Mouse (Mus musculus) hindbrain, embryonic 14.5 days (tissue): Measurements from ENCODE around the gene Mvb12b. TPM values are rescaled to one million over a fixed set of nuclear protein-coding genes. Genes with fewer than 3 reads are reported as not detected.

Experiments used
- ATAC-seq: fragments of 200-750 bp; cut with Nextera tagmentation; 2 replicates; pipeline ENCODE4 v1.8.0; 2017; ENCODE audit warnings: moderate number of reproducible peaks, mild to moderate bottlenecking, moderate TSS enrichment, moderate library complexity; ENCODE audit not compliant: low FRiP score
- DNase-seq: peaks from one replicate; pipeline ENCODE4 v3.0.0-alpha.2; 2015; ENCODE audit warnings: low spot score
- H3K27ac ChIP-seq: fragments of 300-500 bp; sonication (generic); 2 replicates; pipeline ENCODE4 v1.5.1; 2014; ENCODE audit warnings: mild to moderate bottlenecking, moderate library complexity
- H3K27me3 ChIP-seq: fragments of 300-500 bp; sonication (generic); 2 replicates; pipeline ENCODE4 v1.6.1; 2014; ENCODE audit warnings: mild to moderate bottlenecking, low read length, mixed read lengths; ENCODE audit not compliant: control insufficient read depth, insufficient read depth
- H3K36me3 ChIP-seq: fragments of 300-500 bp; sonication (generic); replicated peaks from 2 replicates; pipeline ENCODE4 v1.6.1; 2014; ENCODE audit not compliant: control insufficient read depth, insufficient read depth
- H3K4me1 ChIP-seq: fragments of 300-500 bp; sonication (generic); replicated peaks from 2 replicates; pipeline ENCODE4 v1.6.1; 2014; ENCODE audit warnings: antibody characterized with exemption, low read length, mixed read lengths; ENCODE audit not compliant: control insufficient read depth, insufficient read depth
- H3K4me2 ChIP-seq: fragments of 300-500 bp; sonication (generic); replicated peaks from 2 replicates; pipeline ENCODE4 v1.6.1; 2014; ENCODE audit warnings: mild to moderate bottlenecking, moderate library complexity
- H3K4me3 ChIP-seq: fragments of 300-500 bp; sonication (generic); replicated peaks from 2 replicates; pipeline ENCODE4 v1.5.1; 2014; ENCODE audit warnings: mild to moderate bottlenecking, low read length
- H3K9ac ChIP-seq: fragments of 300-500 bp; sonication (generic); 2 replicates; pipeline ENCODE4 v1.6.1; 2014
- H3K9me3 ChIP-seq: fragments of 300-500 bp; sonication (generic); 2 replicates; pipeline ENCODE4 v1.6.1; 2016; ENCODE audit warnings: low read length; ENCODE audit not compliant: control insufficient read depth
- WGBS: fragments of 180-500 bp; shearing (Covaris S2); extraction: QIAGEN DNeasy Blood & Tissue Kit; methylation state at CpG from one replicate; pipeline ENCODE4 v1.1.7; 2014; 5-methylcytosine and 5-hydroxymethylcytosine counted together
- polyA plus RNA-seq: library from polyadenylated mRNA; unstranded; fragments of >200 nt; fragmentation: Nextera tagmentation; extraction: Ambion mirVana; gene quantifications from 2 replicates; pipeline ENCODE4 v1.2.1, GENCODE M21; 2014

The Mvb12b gene
- polyA plus RNA-seq, 1 experiment from 2014 or later = 48.0 TPM

- peak overlapping the region; percentile 80 for H3K27ac ChIP-seq
- ATAC-seq (no peak), DNase-seq (no peak)
- 57% methylated on average over 7 of the region's 7 CpGs for WGBS
- H3K4me2 ChIP-seq = no peak overlapping the region
- no peak overlapping the region; the same call in 1 of the 2 replicates for H3K9ac ChIP-seq
- peaks cover 11% of the 10 kb centered on the region for H3K36me3 ChIP-seq
- peaks cover 54% of the 10 kb centered on the region for H3K4me1 ChIP-seq
- no peaks in the 10 kb centered on the region for H3K9me3 ChIP-seq
- no peak overlapping the region for H3K4me3 ChIP-seq
- no peaks in the 10 kb centered on the region for H3K27me3 ChIP-seq
Observed at GRCm38 (mm10) chr2:33754980-33755632, 132.6 kb downstream of the Mvb12b start.

GRCm38 (mm10) chr2:33754317-33754633 is 133.5 kb downstream of the Mvb12b start:
- 62% methylated on average over 3 of the region's 3 CpGs for WGBS
- peak overlapping the region; percentile 80 for H3K27ac ChIP-seq
- peak overlapping the region; percentile 39; the same call in 1 of the 2 replicates for H3K9ac ChIP-seq
- H3K4me1 ChIP-seq = peaks cover 46% of the 10 kb centered on the region
- H3K27me3 ChIP-seq = no peaks in the 10 kb centered on the region
- no peak overlapping the region for H3K4me2 ChIP-seq
- DNase-seq = no peak
- H3K9me3 ChIP-seq = no peaks in the 10 kb centered on the region
- H3K36me3 ChIP-seq = peaks cover 19% of the 10 kb centered on the region
- ATAC-seq = peak; percentile 33; the same call in 1 of the 2 replicates
- no peak overlapping the region for H3K4me3 ChIP-seq

GRCm38 (mm10) chr2:33753630-33754316 is 134.0 kb downstream of the Mvb12b start:
- 21% methylated on average over 15 of the region's 15 CpGs for WGBS
- Histone ChIP-seq H3K9ac (peak overlapping the region; percentile 39; the same call in 1 of the 2 replicates), H3K36me3 (peaks cover 24% of the 10 kb centered on the region), H3K9me3 (no peaks in the 10 kb centered on the region), H3K4me3 (no peak overlapping the region), H3K27me3 (no peaks in the 10 kb centered on the region), H3K4me1 (peaks cover 41% of the 10 kb centered on the region), H3K4me2 (no peak overlapping the region), H3K27ac (peak overlapping the region; percentile 80)
- peak; percentile 76 for ATAC-seq
- DNase-seq = peak; percentile 80

- Histone ChIP-seq H3K9ac (no peak overlapping the region), H3K9me3 (no peaks in the 10 kb centered on the region), H3K27me3 (no peaks in the 10 kb centered on the region), H3K27ac (no peak overlapping the region), H3K4me1 (peaks cover 55% of the 10 kb centered on the region), H3K4me3 (no peak overlapping the region), H3K36me3 (peaks cover 27% of the 10 kb centered on the region), H3K4me2 (no peak overlapping the region)
- 84% methylated on average over 7 of the region's 7 CpGs for WGBS
- ATAC-seq (no peak), DNase-seq (no peak)
Observed at GRCm38 (mm10) chr2:33750611-33751010, 137.1 kb downstream of the Mvb12b start.

- peak overlapping the region; percentile 80 for H3K27ac ChIP-seq
- H3K36me3 ChIP-seq = peaks cover 41% of the 10 kb centered on the region
- ATAC-seq (peak; percentile 70; the same call in 1 of the 2 replicates), DNase-seq (peak; percentile 96)
- WGBS = 9% methylated on average over 5 of the region's 5 CpGs
- no peak overlapping the region for H3K9ac ChIP-seq
- H3K4me3 ChIP-seq = no peak overlapping the region
- H3K27me3 ChIP-seq = no peaks in the 10 kb centered on the region
- H3K4me2 ChIP-seq = no peak overlapping the region
- H3K4me1 ChIP-seq = peaks cover 19% of the 10 kb centered on the region
- H3K9me3 ChIP-seq = no peaks in the 10 kb centered on the region
Observed at GRCm38 (mm10) chr2:33746471-33746870, 141.3 kb downstream of the Mvb12b start.

- DNase-seq = no peak
- Histone ChIP-seq H3K9ac (no peak overlapping the region), H3K27me3 (no peaks in the 10 kb centered on the region), H3K9me3 (no peaks in the 10 kb centered on the region), H3K4me2 (no peak overlapping the region), H3K4me3 (no peak overlapping the region), H3K4me1 (peaks cover 19% of the 10 kb centered on the region), H3K36me3 (peaks cover 46% of the 10 kb centered on the region), H3K27ac (no peak overlapping the region)
- WGBS = 93% methylated on average over 5 of the region's 5 CpGs
- no peak for ATAC-seq
Observed at GRCm38 (mm10) chr2:33745724-33746123, 142.0 kb downstream of the Mvb12b start.

- H3K9me3 ChIP-seq = no peaks in the 10 kb centered on the region
- DNase-seq (no peak), ATAC-seq (0 out of 2 replicates have a peak, but pooled peaks have one; percentile 1)
- no peaks in the 10 kb centered on the region for H3K27me3 ChIP-seq
- no peak overlapping the region for H3K9ac ChIP-seq
- no peak overlapping the region; the same call in 1 of the 2 replicates for H3K27ac ChIP-seq
- no peak overlapping the region for H3K4me2 ChIP-seq
- WGBS = 56% methylated on average over 3 of the region's 3 CpGs
- no peaks in the 10 kb centered on the region for H3K4me1 ChIP-seq
- H3K4me3 ChIP-seq = no peak overlapping the region
- peaks cover 41% of the 10 kb centered on the region for H3K36me3 ChIP-seq
Observed at GRCm38 (mm10) chr2:33737128-33737527, 150.6 kb downstream of the Mvb12b start.

GRCm38 (mm10) chr2:33736722-33737121 is 151.0 kb downstream of the Mvb12b start:
- Histone ChIP-seq H3K4me1 (no peaks in the 10 kb centered on the region), H3K4me2 (no peak overlapping the region), H3K9ac (no peak overlapping the region), H3K9me3 (no peaks in the 10 kb centered on the region), H3K4me3 (no peak overlapping the region), H3K27me3 (no peaks in the 10 kb centered on the region), H3K36me3 (peaks cover 42% of the 10 kb centered on the region), H3K27ac (no peak overlapping the region; the same call in 1 of the 2 replicates)
- DNase-seq (peak; percentile 85), ATAC-seq (0 out of 2 replicates have a peak, but pooled peaks have one; percentile 41)
- WGBS = 2% methylated on average over 2 of the region's 2 CpGs

- H3K4me2 ChIP-seq = no peak overlapping the region
- H3K36me3 ChIP-seq = peaks cover 35% of the 10 kb centered on the region
- H3K4me3 ChIP-seq = no peak overlapping the region
- WGBS = 39% methylated on average over 10 of the region's 10 CpGs
- H3K27ac ChIP-seq = no peak overlapping the region
- ATAC-seq (no peak; the same call in 1 of the 2 replicates), DNase-seq (peak; percentile 90)
- no peaks in the 10 kb centered on the region for H3K9me3 ChIP-seq
- H3K9ac ChIP-seq = no peak overlapping the region
- no peaks in the 10 kb centered on the region for H3K4me1 ChIP-seq
- no peaks in the 10 kb centered on the region for H3K27me3 ChIP-seq
Observed at GRCm38 (mm10) chr2:33734781-33735485, 152.8 kb downstream of the Mvb12b start.
